Mouse (Mus musculus) bone marrow, adult 2 months (tissue): ENCODE data around the gene Per2. TPM values are rescaled to one million over a fixed set of nuclear protein-coding genes. Genes with fewer than 3 reads are reported as not detected.

Source experiments
- H3K27ac ChIP-seq: fragments of 200-500 bp; 2 replicates; pipeline ENCODE4 v1.5.1; 2012; ENCODE audit warnings: low read depth, mild to moderate bottlenecking, control low read depth, inconsistent platforms, low read length; ENCODE audit not compliant: control insufficient read depth, poor library complexity, insufficient read depth
- H3K4me1 ChIP-seq: fragments of 200-500 bp; 2 replicates; pipeline ENCODE4 v1.6.1; 2011; ENCODE audit warnings: low read length; ENCODE audit not compliant: control insufficient read depth, insufficient read depth
- H3K4me3 ChIP-seq: fragments of 200-500 bp; replicated peaks from 2 replicates; pipeline ENCODE3; 2011; ENCODE audit warnings: mild to moderate bottlenecking, low read depth, low read length, control low read depth; ENCODE audit not compliant: control insufficient read depth
- CTCF ChIP-seq: fragments of 200-500 bp; IDR thresholded peaks from 2 replicates; pipeline ENCODE4 v1.5.1; 2011; ENCODE audit warnings: low read length, control low read depth; ENCODE audit not compliant: control insufficient read depth, insufficient read depth
- POLR2A ChIP-seq: fragments of 200-500 bp; IDR thresholded peaks from 2 replicates; pipeline ENCODE4 v1.6.1; 2011; ENCODE audit warnings: low read depth, mild to moderate bottlenecking, control low read depth, low read length, borderline replicate concordance; ENCODE audit not compliant: control insufficient read depth
- WGBS: fragments of 180-500 bp; shearing (Covaris S2); methylation state at CpG from one replicate; pipeline ENCODE4 v1.1.7; 2018; 5-methylcytosine and 5-hydroxymethylcytosine counted together
- polyA plus RNA-seq: library from polyadenylated mRNA; stranded (reverse); fragments of >200 nt; gene quantifications from 2 replicates; pipeline ENCODE4 v1.2.4, GENCODE M21; 2011; ENCODE audit warnings: low replicate concordance; ENCODE audit not compliant: missing spikeins, insufficient read depth, insufficient read length

The Per2 gene
- polyA plus RNA-seq, 1 experiment = 9.4 TPM

- 79% methylated on average over 10 of the region's 10 CpGs for WGBS
- Histone ChIP-seq H3K4me1 (no peaks in the 10 kb centered on the region; the same call in 1 of the 2 replicates), H3K27ac (no peak overlapping the region), H3K4me3 (no peak overlapping the region)
- no peak for TF ChIP-seq CTCF
- no peak for TF ChIP-seq POLR2A
These were observed 39.1 kb downstream of the Per2 start for GRCm38 (mm10) chr1:91419862-91420600.

GRCm38 (mm10) chr1:91417991-91418390 lies 41.1 kb downstream of the Per2 start:
- TF ChIP-seq CTCF (no peak), POLR2A (no peak)
- 72% methylated on average over 1 of the region's 1 CpGs for WGBS
- Histone ChIP-seq H3K4me1 (no peaks in the 10 kb centered on the region), H3K4me3 (no peak overlapping the region), H3K27ac (no peak overlapping the region)

DNA sequence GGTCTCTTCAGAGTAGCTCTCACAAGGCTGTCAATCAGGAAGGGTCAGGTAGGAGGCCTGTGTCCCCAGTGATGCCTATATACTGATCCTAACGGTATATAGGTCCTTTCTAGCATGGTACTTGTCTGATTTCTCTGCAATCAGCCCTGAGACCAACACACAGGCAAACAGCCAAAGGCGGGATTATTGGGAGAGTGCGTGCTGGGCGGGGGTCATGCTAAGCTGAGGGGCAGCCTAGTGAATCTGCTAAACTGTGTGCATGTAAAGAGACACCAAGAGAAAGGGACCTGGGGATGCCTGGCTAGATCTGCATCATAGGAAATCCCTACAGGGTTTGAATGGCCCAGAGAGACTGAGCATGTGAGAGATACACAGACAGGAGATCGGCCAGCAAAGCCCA lies 43.8 kb downstream of the Per2 start:
- Histone ChIP-seq H3K27ac (peak overlapping the region; percentile 90; the same call in 1 of the 2 replicates), H3K4me1 (peaks cover 2% of the 10 kb centered on the region), H3K4me3 (no peak overlapping the region)
- TF ChIP-seq CTCF (no peak), POLR2A (no peak)
- 88% methylated on average over 5 of the region's 5 CpGs for WGBS

GRCm38 (mm10) chr1:91414903-91415302 lies 44.2 kb downstream of the Per2 start:
- TF ChIP-seq POLR2A (no peak), CTCF (no peak)
- no peak overlapping the region for H3K4me3 ChIP-seq
- peak overlapping the region; percentile 90; the same call in 1 of the 2 replicates for H3K27ac ChIP-seq
- WGBS = 69% methylated on average over 4 of the region's 4 CpGs
- peaks cover 2% of the 10 kb centered on the region for H3K4me1 ChIP-seq

- Histone ChIP-seq H3K27ac (peak within 1 kb of the TSS; percentile 90), H3K4me1 (peaks cover 2% of the 10 kb centered on the region), H3K4me3 (peak within 1 kb of the TSS; percentile 84)
- TF ChIP-seq POLR2A (peak; percentile 69; the same call in 1 of the 2 replicates), CTCF (no peak)
- WGBS = under 1% methylated on average over 39 of the region's 39 CpGs
These were observed 45.1 kb downstream of the Per2 start, which contains the start of gene Hes6 for GRCm38 (mm10) chr1:91413898-91414594. Hes6 (minus strand) TSS chr1:91414038.

GRCm38 (mm10) chr1:91413536-91413897 lies 45.6 kb downstream of the Per2 start:
- Histone ChIP-seq H3K4me1 (peaks cover 2% of the 10 kb centered on the region), H3K27ac (peak overlapping the region; percentile 90), H3K4me3 (peak overlapping the region; percentile 84)
- WGBS = under 1% methylated on average over 14 of the region's 14 CpGs
- no peak for TF ChIP-seq CTCF
- no peak for TF ChIP-seq POLR2A

DNA sequence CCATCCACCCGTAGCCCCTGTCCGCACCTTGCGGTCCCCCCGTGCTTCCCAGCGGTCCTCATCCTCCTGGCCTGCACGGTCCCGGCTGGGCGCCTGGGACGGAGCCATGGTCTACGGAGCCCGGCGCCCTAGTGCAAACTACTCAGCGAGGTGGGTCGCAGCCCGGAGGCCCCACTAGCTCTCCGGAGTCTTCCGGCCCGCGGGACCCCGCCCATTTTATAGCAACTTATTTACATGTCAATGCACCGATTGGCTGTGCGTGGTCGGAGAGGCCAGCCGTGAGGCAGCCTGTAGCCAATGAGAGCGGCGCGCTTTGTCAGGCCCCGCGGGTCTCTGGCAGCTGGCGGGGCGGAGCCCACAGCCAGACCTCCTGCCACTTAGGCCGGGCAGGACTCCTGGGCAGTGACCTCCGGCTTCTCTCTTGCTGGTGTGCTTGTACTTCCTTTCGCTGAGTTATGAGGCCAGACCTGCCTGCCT lies 46.1 kb downstream of the Per2 start:
- under 1% methylated on average over 34 of the region's 34 CpGs for WGBS
- peaks cover 2% of the 10 kb centered on the region for H3K4me1 ChIP-seq
- TF ChIP-seq POLR2A (peak; percentile 89), CTCF (no peak)
- peak overlapping the region; percentile 84 for H3K4me3 ChIP-seq
- H3K27ac ChIP-seq = peak overlapping the region; percentile 90

GRCm38 (mm10) chr1:91412286-91413029 lies 46.7 kb downstream of the Per2 start:
- Histone ChIP-seq H3K27ac (peak overlapping the region; percentile 74), H3K4me1 (peaks cover 2% of the 10 kb centered on the region), H3K4me3 (peak overlapping the region; percentile 84)
- TF ChIP-seq POLR2A = peak; percentile 30; the same call in 1 of the 2 replicates
- TF ChIP-seq CTCF = no peak
- WGBS = 6% methylated on average over 65 of the region's 65 CpGs
